Mouse (Mus musculus) gastrocnemius, postnatal 4 days (tissue): ENCODE measurements around the gene Larp1. TPM values are rescaled to one million over a fixed set of nuclear protein-coding genes. Genes with fewer than 3 reads are reported as not detected.
A peak's percentile ranks its signal among the peaks of the same experiment; 100 is the strongest.

Experiments used
- DNase-seq, 2 experiments: peaks; one replicate each; pipeline ENCODE4 v3.0.0; 2021 to 2022; ENCODE audit warnings: low spot score in 2 of 2, mixed read lengths in 2 of 2
- total RNA-seq, 2 experiments: library from RNA; stranded (reverse); gene quantifications; 2 replicates each; pipeline ENCODE4 v1.2.3; 2021

Larp1 gene
- total RNA-seq, 2 experiments from 2014 or later, result 92.7 to 95.0 TPM

DNA sequence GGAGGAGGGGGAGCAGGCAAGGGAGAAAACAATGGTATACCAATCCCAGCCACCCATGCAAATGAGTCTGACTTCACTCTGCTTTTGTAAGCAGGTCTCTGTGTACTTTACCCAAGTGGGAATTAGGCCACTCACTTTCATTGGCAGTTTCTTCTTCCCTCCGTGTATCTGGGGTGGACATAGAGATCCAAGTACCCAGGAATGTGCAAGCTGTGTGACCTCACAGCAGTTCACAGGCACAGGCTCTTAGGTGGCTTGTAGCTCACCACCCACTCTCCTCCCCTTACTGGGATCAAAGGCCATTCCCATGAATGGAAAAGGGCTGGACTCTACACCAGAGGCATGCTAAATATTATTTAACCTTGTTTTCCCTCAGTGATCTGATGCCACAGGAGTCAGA is 10.0 kb upstream of the Larp1 start:
- no peak for DNase-seq

DNA sequence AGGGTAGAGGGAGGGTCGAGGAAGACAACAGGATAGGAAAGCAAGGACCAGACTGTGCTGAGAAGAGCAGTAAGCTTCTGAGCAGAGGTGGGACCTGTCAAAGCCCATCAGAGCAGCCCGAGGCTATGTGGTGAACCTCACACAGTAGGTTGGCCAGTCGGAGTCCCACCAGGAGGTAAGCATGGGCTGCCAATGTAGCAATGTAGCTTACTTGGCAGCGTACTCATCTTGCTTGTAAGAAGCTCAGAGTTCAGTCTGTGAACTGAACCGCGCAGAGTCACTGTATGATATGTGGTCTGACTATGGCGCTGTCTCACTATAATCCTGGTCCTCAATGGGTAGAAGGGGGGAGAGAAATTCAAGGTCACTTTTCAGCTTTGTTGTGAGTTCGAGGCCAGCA is 5.7 kb upstream of the Larp1 start:
- no peak for DNase-seq

- no peak for DNase-seq
Measured at GRCm38 (mm10) chr11:58003734-58004133, 5.1 kb upstream of the Larp1 start.

- DNase-seq, result no peak
Measured at GRCm38 (mm10) chr11:58005110-58005509, 3.8 kb upstream of the Larp1 start.

GRCm38 (mm10) chr11:58008013-58008412 is 851 bp upstream of the Larp1 start:
- no peak for DNase-seq

DNA sequence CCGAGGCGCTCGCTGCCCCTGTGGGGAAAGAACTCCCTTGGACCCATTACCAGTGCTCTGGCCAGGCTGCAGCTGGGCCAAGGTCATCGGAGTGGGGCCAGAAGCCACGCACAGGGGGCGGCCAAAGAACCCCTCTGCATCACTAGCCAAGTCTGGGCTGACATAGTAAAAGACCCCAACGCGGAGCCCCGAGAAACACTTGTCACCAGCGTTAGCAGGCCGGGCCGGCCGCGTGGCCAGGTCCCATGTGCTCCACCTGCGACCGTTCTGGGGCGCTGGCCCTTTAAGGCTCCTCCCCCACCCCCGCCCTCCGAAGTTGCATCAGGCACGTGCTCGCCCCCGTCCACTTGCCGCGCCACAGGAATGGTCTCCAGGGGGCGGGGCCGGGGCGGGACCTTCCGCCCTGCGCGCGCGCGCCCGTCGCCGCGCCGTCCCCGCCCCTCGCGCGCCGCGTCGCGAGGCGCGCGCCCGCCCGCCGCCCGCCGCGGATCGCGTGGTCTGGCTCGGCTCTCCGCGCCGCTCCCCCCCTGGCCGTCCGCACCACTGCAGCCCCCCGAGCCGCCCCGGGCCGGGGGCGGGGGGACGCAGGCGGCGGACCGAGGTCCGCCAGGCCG is 320 bp upstream of the Larp1 start:
- DNase-seq, result peak; percentile 76 to 85

DNA sequence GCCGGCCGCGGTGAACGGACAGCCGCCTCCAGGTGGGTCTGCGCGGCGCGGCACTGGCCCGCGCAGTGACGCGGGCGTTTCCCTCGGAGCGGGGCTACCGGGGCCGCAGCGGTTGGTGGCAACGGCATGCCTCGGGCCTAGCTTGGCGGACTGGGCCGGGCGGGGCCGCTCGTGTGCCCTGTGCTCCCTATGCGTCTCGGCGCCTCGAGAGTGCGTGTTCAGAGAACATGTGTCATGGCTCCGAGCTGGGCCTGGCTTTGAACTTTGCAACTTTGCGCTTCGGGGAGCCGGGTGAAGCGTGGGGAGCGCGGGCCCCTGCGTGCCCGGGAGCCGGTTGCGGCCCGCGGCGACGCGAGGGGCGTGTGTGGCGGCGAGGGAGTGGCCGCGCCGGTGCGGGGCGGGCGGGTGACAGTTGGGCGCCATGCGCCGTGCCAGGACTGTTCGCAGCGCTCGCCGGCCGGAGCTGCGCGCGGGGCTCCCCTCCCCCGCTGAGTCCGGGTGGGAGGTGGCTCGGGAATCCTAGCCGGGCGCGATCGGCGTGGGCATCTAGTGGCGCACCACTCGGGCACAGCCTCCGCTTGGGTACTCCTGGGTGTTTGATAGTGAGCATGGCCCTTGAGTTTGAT is 765 bp downstream of the Larp1 start:
- peak; percentile 63 to 71 for DNase-seq

DNA sequence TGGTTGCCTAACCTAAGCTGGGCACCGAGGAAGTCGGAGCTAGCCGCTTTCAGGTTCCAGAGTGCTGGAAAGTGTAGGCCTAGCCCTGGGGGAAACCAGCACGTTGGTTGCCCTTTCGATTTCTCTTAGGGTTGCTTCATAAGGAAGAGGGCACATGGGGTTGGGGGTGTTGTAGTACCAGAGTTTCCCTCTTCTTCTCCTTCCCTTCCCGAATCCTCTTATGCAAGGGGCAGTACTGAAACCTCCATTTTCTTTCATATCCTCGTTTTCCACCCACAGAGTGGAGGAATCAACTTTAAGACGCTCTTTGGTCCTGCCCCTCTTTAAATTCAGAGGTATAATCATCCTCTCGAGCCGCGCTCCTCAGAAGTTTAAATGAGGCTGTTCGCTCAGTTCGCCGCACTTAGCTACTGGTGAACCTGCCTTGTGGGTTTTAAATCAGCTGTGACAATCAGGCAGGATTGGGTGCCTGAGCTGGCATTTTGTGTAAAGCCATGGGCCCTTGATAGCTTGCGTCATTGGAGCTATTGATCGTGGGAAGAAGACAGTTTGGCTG is 1.4 kb downstream of the Larp1 start:
- no peak for DNase-seq

GRCm38 (mm10) chr11:58010930-58011329 is 2.1 kb downstream of the Larp1 start:
- no peak for DNase-seq

DNA sequence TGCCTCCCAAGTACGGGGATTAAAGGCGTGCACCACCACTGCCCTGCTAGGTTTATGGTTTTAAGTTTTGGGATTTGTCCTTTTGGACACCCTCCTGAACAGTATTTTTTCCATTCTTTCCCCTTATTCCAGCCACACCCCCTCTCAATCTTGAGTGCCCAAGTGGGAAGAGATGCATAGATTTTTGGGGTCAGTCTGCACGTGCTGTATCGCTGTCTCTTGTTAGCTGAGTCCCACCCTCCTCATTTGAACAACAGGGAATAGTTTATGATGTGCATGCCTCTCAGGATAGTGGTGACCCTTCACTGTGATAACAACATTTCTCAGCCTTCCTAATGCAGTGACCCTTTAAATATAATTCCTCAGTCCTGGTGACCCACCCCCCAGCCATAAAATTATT is 2.9 kb downstream of the Larp1 start:
- no peak for DNase-seq

DNA sequence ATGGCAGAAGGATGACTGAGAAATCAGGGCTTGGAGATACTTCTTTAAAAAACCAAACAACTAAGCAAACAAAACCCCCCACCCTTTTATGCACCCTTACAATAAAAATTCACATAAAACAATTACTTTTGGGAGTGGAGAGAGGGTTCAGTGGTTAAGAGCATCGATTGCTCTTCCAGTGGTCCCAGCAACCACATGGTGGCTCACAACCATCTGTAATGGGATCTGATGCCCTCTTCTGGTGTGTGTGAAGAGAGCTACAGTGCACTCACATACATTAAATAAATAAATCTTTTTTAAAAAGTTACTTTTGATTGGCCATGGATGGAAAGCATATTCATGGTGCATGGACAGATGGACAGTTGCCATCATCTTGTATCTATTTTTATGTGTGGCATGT is 3.8 kb downstream of the Larp1 start:
- no peak for DNase-seq

DNA sequence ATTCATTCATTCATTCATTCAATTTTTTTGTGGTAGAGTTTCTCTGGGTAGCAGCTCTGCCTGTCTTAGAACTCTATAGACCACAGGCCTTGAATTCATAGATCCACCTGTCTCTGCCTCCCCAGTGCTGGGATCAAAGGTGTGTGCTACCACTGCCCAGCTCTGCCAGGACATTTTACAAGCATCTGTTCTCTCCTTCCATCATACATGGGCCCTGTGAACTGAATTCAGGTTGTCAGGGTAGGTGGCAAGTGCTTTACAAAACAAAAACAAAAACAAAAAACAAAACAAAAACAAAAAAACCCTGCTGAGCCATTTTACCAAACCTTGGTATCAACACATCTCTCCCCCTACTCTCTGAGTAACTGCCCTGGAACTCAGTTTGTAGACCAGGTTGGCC is 4.2 kb downstream of the Larp1 start:
- no peak for DNase-seq

DNA sequence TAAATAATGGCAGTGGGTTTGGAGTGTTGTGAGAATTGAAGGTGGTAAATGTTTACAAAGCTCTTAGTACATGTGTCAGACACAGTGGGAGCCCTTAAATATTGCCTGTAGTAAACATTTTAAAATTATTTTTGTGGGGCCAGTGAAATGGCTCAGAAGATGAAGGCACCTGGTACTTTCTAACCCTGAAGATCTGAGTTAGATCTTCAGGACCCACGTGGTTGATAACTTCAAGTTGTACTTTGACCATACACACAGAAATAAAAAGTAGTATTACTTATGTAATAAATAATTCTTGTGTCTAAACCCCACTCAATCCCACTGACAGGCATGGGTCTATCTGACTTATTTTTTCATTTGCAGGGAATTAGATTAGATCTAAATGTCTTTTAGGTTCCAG is 5.7 kb downstream of the Larp1 start:
- DNase-seq, result no peak

DNA sequence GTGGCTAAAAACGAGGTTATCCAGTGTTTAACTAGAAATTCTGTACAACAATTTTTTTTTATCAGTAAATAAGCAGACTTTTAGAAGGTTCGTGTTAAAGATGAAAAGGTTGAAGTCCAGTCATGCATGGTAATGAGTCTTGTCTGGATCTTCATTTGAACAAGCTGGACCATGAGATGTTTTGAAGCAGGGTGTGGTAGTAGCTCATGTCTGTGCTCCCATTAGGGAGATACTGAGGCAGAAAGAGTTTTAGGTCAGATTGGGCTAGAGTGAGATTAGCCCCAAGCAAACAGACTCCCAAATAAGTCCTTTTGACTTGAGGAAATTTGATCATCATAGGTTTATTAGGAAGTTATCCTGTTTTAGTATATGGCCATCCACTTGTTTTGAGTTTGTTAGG is 6.5 kb downstream of the Larp1 start:
- no peak for DNase-seq

DNA sequence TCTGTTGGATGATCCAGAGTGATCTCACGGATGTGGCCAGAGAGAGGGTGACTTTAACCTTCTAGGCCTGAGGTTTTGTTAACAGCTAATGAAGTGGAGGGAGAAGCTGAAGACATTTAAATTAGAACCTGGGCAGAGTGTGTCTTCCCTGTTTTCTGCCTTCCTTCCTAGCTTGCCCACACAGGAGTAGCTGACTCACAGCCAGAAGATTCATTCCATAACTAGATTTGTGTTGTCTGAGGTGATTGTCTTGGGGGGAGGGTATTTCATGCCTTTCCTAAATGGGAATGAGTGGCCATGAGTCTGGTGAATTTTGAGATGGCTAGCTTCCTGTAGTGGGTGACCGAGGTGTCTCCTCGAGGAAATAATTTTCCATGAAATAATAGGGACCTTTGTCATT is 7.5 kb downstream of the Larp1 start:
- no peak for DNase-seq

DNA sequence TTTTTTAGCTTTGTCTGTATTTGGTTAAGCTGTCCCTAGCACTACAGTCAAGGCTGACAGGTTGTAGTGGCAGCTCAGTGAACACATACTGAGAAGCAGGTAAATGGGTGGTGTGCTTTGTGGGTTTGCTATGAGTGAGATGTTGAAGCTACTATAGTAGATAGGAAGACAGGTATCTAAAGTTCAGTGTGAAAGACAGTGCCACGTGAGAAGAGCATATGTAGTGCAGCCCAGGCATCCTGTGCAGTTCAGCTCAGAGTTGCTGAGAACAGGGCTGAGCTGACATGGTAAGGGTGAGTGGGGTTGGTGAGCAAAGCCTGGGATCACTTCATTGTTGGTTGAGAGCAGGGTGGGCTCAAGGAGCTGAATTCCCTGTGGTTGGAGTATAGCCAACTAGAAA is 8.6 kb downstream of the Larp1 start:
- DNase-seq, result no peak

DNA sequence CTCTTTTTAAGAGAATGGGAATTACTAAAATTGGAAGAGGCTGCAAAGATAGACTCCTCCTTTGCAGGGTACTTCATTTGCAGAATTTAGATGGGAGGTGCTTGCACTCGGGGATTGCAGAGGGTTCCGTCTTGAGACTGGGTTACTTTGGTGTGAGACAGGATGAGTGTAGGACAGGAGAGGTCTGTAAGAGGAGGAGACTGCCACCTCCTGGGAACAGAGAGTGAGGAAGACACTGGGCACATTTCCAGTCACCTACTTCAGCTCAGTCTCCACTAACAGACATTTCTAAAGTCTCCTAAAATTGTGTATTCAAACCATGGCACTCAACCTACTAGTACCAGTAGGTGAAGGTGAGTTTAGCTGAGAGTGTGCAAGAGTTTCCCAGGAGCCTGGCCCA is 9.4 kb downstream of the Larp1 start:
- DNase-seq, result no peak

DNA sequence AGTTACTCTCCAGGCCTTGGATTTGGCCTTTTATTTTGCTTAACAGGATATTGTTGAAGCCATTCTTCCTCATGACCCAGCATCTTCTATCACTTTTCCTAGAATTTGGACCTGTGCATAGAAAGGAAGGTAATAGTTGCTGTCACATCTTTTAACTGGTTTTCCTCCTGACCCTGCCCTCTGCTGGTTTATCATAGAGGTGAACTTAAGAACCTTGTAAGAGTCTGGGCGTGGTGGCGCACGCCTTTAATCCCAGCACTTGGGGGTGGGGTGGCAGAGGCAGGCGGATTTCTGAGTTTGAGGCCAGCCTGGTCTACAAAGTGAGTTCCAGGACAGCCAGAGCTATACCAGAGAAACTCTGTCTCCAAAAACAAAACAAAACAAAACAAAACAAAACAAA is 9.8 kb downstream of the Larp1 start:
- DNase-seq, result no peak

- no peak for DNase-seq
Measured at GRCm38 (mm10) chr11:58021095-58021494, 12.2 kb downstream of the Larp1 start.

- DNase-seq, result no peak
Measured at GRCm38 (mm10) chr11:58021618-58022017, 12.8 kb downstream of the Larp1 start.

DNA sequence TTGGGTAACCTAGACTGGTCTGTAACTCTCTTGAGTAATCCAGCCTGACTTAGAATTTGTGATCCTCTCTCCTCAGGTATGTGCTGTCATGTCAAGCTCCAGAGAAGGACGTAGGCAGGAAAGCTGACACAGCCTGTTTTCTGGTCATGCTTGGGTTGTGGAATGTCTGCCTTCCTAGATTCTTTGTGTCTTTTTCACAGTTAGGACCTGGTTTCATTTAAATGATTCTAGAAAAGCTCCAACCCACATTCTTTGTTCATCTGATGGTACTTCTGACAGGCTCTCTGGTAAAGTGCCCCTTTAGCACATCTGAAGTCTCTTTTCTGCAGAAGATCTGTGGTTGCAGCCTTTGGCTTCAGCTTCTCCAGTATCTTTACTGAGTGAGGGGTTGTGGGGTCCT is 15.4 kb downstream of the Larp1 start:
- no peak for DNase-seq

DNA sequence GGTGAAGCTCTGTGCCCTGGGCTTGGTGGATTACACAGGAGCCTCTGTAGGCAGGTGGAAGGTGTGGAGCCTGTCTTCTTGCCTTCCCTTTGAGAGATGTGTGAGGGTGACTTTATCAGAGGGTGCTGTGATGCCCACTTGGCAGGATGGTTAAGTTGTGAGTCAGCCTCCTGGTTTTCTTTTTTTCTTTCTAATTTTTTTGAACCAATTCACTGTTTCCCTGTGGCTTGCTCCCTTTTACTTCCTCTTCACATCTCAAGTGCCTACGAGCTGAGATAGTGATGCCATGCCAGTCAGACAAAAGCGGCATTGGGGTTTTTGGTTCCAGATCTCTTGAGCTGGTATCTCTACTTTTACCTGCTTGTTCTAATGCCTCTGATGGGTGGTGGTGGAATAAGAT is 15.8 kb downstream of the Larp1 start:
- DNase-seq, result no peak

DNA sequence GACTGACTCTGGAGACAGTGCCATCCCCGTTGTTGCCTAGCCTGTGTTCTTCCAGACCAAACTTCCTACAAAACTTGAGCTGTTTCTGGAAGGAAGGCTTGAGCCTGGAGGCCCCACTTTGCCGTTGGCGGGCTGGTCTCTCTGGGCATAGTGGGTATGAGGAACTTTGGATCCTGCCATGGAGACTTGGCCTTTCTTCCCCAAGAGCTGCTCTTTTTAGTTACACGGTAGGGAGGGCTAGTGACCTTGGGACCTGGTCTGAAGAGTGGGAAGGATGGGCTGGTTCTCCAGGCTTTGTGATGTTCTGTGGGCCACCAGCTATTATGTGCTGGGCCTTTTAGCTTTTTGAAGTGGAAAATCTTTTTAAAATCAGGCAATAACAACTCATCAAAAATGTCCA is 17.0 kb downstream of the Larp1 start:
- DNase-seq, result no peak
